Mouse (Mus musculus): ENCODE measurements at regions not wholly inside any gene's neighbourhood (a gene's known extent, or its start where the extent isn't known, plus 50 kb on each side); places are given as distances from the start of the nearest gene placed in this dataset.
A peak's percentile ranks its signal among the peaks of the same experiment; 100 is the strongest.
"Not testable (repeated sequence)": the region's sequence is repeated elsewhere in the genome, so short reads cannot be mapped to it uniquely, and the experiment has no call there.

GRCm38 (mm10) chr5:148680341-148680740, 127.8 kb upstream of the Ubl3 start:
- Histone ChIP-seq H3K36me3 (ENCODE audit: control insufficient read depth, insufficient read depth, low read length) (no peaks in the 10 kb centered on the region), H3K9me3 (ENCODE audit: control insufficient read depth, low read length) (no peaks in the 10 kb centered on the region), H3K27me3 (ENCODE audit: control insufficient read depth, insufficient read depth, low read length) (no peaks in the 10 kb centered on the region), H3K9ac (replicated peaks; ENCODE audit: low read depth, low read length) (no peak overlapping the region), H3K4me2 (ENCODE audit: low read depth, low read length) (no peak overlapping the region), H3K27ac (ENCODE audit: low read depth, low read length) (no peak overlapping the region), H3K4me3 (ENCODE audit: low read depth, low read length) (no peak overlapping the region), H3K4me1 (ENCODE audit: control insufficient read depth, insufficient read depth, low read length) (peaks cover 4% of the 10 kb centered on the region; the same call in 1 of the 2 replicates)
- WGBS = 92% methylated on average over 5 of the region's 5 CpGs
- ATAC-seq (ENCODE audit: low read depth) = no peak

DNA sequence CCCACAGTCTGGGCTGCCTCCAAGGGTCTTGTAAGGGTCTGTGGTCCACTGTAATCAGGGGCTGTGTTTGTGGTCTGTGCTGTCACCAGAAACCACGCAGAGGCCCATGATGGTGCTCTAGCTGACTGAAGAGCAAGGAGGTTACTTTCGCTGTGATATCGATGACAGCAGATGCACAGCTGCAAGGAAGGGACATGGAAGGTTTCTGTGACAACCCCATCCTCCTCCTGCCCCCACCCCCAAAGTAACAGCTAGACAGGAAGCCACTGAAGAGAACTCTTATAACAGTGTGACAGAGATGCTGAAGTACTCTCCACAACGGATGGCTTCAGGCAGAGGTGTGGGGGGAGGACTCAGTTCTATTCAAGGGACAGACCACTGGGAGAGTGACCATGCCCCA, 127.0 kb upstream of the Ubl3 start:
- Histone ChIP-seq H3K36me3 (ENCODE audit: control insufficient read depth, insufficient read depth, low read length) (no peaks in the 10 kb centered on the region), H3K27ac (ENCODE audit: low read depth, low read length) (no peak overlapping the region)
- 96% methylated on average over 4 of the region's 4 CpGs for WGBS

DNA sequence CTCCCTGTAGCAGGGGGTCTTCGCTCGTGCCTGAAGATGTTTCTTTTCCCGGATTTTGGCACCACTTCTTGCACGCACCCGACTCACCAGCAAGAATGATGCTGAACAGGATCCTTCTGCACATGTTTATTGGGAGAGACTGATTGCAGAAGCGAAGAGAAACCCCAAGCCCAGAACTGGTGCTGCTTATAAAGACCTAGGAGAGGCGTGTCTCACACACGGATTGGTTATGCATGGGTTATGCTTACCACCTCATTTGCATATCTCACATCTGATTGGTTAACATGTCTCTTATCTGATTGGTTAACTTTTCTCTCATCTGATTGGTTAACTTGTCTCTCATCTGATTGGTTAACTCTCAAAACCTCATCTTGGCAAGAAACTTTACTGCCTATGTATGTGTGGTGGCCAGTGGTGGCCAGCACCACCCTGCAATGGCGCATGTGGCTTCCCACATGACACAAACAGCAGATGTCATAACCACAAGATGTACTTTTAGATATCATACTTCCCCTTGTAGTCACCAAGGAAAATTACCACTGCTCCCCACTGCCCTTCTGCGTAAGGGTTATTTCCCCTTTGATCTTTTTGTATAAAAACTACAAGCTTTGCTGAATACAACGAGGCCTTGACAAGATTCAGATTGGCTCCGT, 125.8 kb upstream of the Ubl3 start:
- not testable (repeated sequence) for ATAC-seq (ENCODE audit: low read depth); H3K4me3 ChIP-seq (ENCODE audit: low read depth, low read length); H3K9ac ChIP-seq (replicated peaks; ENCODE audit: low read depth, low read length); H3K4me2 ChIP-seq (ENCODE audit: low read depth, low read length); H3K36me3 ChIP-seq (ENCODE audit: control insufficient read depth, insufficient read depth, low read length); H3K4me1 ChIP-seq (ENCODE audit: control insufficient read depth, insufficient read depth, low read length); H3K27ac ChIP-seq (ENCODE audit: low read depth, low read length); H3K27me3 ChIP-seq (ENCODE audit: control insufficient read depth, insufficient read depth, low read length); H3K9me3 ChIP-seq (ENCODE audit: control insufficient read depth, low read length)
- WGBS = 94% methylated on average over 12 of the region's 12 CpGs

More for the DNA sequence above, 127.0 kb upstream of the Ubl3 start:
- Histone ChIP-seq H3K9me3 (ENCODE audit: control insufficient read depth, low read length) (no peaks in the 10 kb centered on the region), H3K4me3 (ENCODE audit: low read depth, low read length) (no peak overlapping the region), H3K27me3 (ENCODE audit: control insufficient read depth, insufficient read depth, low read length) (no peaks in the 10 kb centered on the region), H3K9ac (replicated peaks; ENCODE audit: low read depth, low read length) (no peak overlapping the region), H3K4me2 (ENCODE audit: low read depth, low read length) (no peak overlapping the region), H3K4me1 (ENCODE audit: control insufficient read depth, insufficient read depth, low read length) (peaks cover 2% of the 10 kb centered on the region; the same call in 1 of the 2 replicates)
- no peak for ATAC-seq (ENCODE audit: low read depth)

- Histone ChIP-seq H3K4me1 (ENCODE audit: control insufficient read depth, insufficient read depth, low read length) (no peaks in the 10 kb centered on the region), H3K4me2 (ENCODE audit: low read depth, low read length) (no peak overlapping the region), H3K9me3 (ENCODE audit: control insufficient read depth, low read length) (no peaks in the 10 kb centered on the region), H3K27ac (ENCODE audit: low read depth, low read length) (no peak overlapping the region), H3K4me3 (ENCODE audit: low read depth, low read length) (no peak overlapping the region), H3K36me3 (ENCODE audit: control insufficient read depth, insufficient read depth, low read length) (no peaks in the 10 kb centered on the region), H3K9ac (replicated peaks; ENCODE audit: low read depth, low read length) (no peak overlapping the region), H3K27me3 (ENCODE audit: control insufficient read depth, insufficient read depth, low read length) (no peaks in the 10 kb centered on the region)
- 83% methylated on average over 12 of the region's 12 CpGs for WGBS
- ATAC-seq (ENCODE audit: low read depth) = no peak
These were observed 121.7 kb upstream of the Ubl3 start for GRCm38 (mm10) chr5:148674281-148674680.

DNA sequence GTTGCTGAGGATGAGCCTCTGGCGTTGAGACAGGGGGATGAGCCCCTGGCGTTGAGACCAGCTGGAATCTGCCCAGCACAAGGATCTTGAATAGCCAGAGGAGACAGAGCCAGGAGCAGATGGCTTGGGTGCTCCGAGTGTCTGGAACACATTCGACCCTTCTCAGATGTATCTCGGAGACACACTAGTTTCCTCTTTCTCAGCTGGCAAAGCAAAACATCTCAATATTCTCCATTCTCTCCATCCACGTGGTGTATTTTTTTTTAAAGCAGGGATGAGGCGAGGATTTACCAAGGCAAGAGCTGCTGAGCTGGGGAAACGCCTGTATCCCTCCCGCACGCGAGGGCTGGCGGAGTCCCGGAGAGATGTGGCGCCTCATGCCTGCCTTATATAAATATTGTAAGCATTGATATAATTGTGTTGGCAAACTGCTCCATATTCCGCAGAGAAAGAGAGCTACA, 109.7 kb upstream of the Ubl3 start:
- H3K4me2 ChIP-seq (ENCODE audit: low read depth, low read length) = no peak overlapping the region
- H3K27ac ChIP-seq (ENCODE audit: low read depth, low read length) = peak overlapping the region; percentile 52; the same call in 1 of the 2 replicates
- H3K36me3 ChIP-seq (ENCODE audit: control insufficient read depth, insufficient read depth, low read length) = no peaks in the 10 kb centered on the region
- H3K9me3 ChIP-seq (ENCODE audit: control insufficient read depth, low read length) = no peaks in the 10 kb centered on the region
- H3K9ac ChIP-seq (replicated peaks; ENCODE audit: low read depth, low read length) = no peak overlapping the region
- no peaks in the 10 kb centered on the region for H3K27me3 ChIP-seq (ENCODE audit: control insufficient read depth, insufficient read depth, low read length)
- ATAC-seq (ENCODE audit: low read depth) = peak; percentile 21; the same call in 1 of the 2 replicates
- WGBS = 65% methylated on average over 15 of the region's 15 CpGs
- no peak overlapping the region for H3K4me3 ChIP-seq (ENCODE audit: low read depth, low read length)
- H3K4me1 ChIP-seq (ENCODE audit: control insufficient read depth, insufficient read depth, low read length) = no peaks in the 10 kb centered on the region

GRCm38 (mm10) chr5:148661120-148661519, 108.5 kb upstream of the Ubl3 start:
- H3K4me3 ChIP-seq (ENCODE audit: low read depth, low read length) = no peak overlapping the region
- H3K27ac ChIP-seq (ENCODE audit: low read depth, low read length) = no peak overlapping the region
- H3K9ac ChIP-seq (replicated peaks; ENCODE audit: low read depth, low read length) = no peak overlapping the region
- H3K9me3 ChIP-seq (ENCODE audit: control insufficient read depth, low read length) = no peaks in the 10 kb centered on the region
- no peaks in the 10 kb centered on the region for H3K36me3 ChIP-seq (ENCODE audit: control insufficient read depth, insufficient read depth, low read length)
- no peaks in the 10 kb centered on the region for H3K27me3 ChIP-seq (ENCODE audit: control insufficient read depth, insufficient read depth, low read length)
- 85% methylated on average over 4 of the region's 4 CpGs for WGBS
- H3K4me2 ChIP-seq (ENCODE audit: low read depth, low read length) = no peak overlapping the region
- ATAC-seq (ENCODE audit: low read depth) = no peak
- H3K4me1 ChIP-seq (ENCODE audit: control insufficient read depth, insufficient read depth, low read length) = no peaks in the 10 kb centered on the region

- Histone ChIP-seq H3K27me3 (ENCODE audit: control insufficient read depth, insufficient read depth, low read length) (no peaks in the 10 kb centered on the region), H3K9ac (replicated peaks; ENCODE audit: low read depth, low read length) (no peak overlapping the region), H3K9me3 (ENCODE audit: control insufficient read depth, low read length) (no peaks in the 10 kb centered on the region), H3K4me1 (ENCODE audit: control insufficient read depth, insufficient read depth, low read length) (no peaks in the 10 kb centered on the region), H3K4me3 (ENCODE audit: low read depth, low read length) (no peak overlapping the region), H3K4me2 (ENCODE audit: low read depth, low read length) (no peak overlapping the region), H3K27ac (ENCODE audit: low read depth, low read length) (no peak overlapping the region), H3K36me3 (ENCODE audit: control insufficient read depth, insufficient read depth, low read length) (no peaks in the 10 kb centered on the region)
- WGBS = 68% methylated on average over 4 of the region's 4 CpGs
- no peak for ATAC-seq (ENCODE audit: low read depth)
These were observed 105.5 kb upstream of the Ubl3 start for GRCm38 (mm10) chr5:148657936-148658640.

DNA sequence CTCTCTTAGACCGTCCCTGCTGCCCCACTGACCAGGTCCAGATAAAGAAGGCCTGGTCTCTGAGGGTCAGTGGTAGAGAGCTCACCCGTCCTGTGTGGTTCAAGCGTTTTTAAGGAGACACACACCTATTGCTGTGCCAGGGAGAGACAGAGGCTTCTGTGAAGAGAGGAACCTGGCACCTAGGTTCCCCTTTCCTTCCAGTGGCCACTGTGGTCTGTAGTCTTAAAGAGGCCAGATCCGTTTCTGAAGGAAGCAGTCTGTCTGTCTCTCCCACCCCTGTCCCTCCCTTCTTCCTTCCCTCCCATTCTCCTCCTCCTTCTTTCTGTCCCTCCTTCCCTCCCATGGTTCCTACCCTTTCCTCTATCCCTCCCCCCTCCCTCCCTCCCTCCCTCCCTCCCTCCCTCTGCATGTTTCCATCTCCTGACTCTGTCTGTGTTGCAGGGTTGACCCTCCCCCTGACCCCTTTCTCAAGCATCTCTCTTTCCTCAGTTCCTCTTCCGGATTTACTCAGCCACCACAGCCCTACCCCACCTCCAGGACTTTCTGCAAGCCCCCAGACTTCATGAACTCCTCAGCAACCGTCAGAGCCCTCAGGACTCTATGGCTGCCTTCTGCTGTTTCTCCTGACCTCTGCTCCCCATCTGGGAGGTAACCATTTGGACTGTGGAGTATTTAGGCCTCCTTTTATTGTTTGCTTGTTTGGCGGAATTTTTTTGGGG, 100.1 kb upstream of the Ubl3 start:
- no peak for ATAC-seq (ENCODE audit: low read depth)
- no peaks in the 10 kb centered on the region for H3K9me3 ChIP-seq (ENCODE audit: control insufficient read depth, low read length)
- no peaks in the 10 kb centered on the region for H3K27me3 ChIP-seq (ENCODE audit: control insufficient read depth, insufficient read depth, low read length)
- H3K36me3 ChIP-seq (ENCODE audit: control insufficient read depth, insufficient read depth, low read length) = no peaks in the 10 kb centered on the region
- WGBS = 58% methylated on average over 7 of the region's 7 CpGs
- H3K4me1 ChIP-seq (ENCODE audit: control insufficient read depth, insufficient read depth, low read length) = no peaks in the 10 kb centered on the region
- H3K27ac ChIP-seq (ENCODE audit: low read depth, low read length) = no peak overlapping the region
- no peak overlapping the region for H3K4me3 ChIP-seq (ENCODE audit: low read depth, low read length)
- no peak overlapping the region for H3K4me2 ChIP-seq (ENCODE audit: low read depth, low read length)
- no peak overlapping the region for H3K9ac ChIP-seq (replicated peaks; ENCODE audit: low read depth, low read length)

GRCm38 (mm10) chr5:148651736-148652135, 99.1 kb upstream of the Ubl3 start:
- Histone ChIP-seq H3K4me2 (ENCODE audit: low read depth, low read length) (no peak overlapping the region), H3K36me3 (ENCODE audit: control insufficient read depth, insufficient read depth, low read length) (no peaks in the 10 kb centered on the region), H3K27ac (ENCODE audit: low read depth, low read length) (no peak overlapping the region), H3K9me3 (ENCODE audit: control insufficient read depth, low read length) (no peaks in the 10 kb centered on the region), H3K4me1 (ENCODE audit: control insufficient read depth, insufficient read depth, low read length) (no peaks in the 10 kb centered on the region), H3K9ac (replicated peaks; ENCODE audit: low read depth, low read length) (no peak overlapping the region), H3K4me3 (ENCODE audit: low read depth, low read length) (no peak overlapping the region), H3K27me3 (ENCODE audit: control insufficient read depth, insufficient read depth, low read length) (no peaks in the 10 kb centered on the region)
- ATAC-seq (ENCODE audit: low read depth) = no peak
- 61% methylated on average over 4 of the region's 4 CpGs for WGBS

All from neural tube, embryonic 14.5 days (tissue).